Mouse (Mus musculus): Measurements from ENCODE around the gene Plekhj1.

DNA sequence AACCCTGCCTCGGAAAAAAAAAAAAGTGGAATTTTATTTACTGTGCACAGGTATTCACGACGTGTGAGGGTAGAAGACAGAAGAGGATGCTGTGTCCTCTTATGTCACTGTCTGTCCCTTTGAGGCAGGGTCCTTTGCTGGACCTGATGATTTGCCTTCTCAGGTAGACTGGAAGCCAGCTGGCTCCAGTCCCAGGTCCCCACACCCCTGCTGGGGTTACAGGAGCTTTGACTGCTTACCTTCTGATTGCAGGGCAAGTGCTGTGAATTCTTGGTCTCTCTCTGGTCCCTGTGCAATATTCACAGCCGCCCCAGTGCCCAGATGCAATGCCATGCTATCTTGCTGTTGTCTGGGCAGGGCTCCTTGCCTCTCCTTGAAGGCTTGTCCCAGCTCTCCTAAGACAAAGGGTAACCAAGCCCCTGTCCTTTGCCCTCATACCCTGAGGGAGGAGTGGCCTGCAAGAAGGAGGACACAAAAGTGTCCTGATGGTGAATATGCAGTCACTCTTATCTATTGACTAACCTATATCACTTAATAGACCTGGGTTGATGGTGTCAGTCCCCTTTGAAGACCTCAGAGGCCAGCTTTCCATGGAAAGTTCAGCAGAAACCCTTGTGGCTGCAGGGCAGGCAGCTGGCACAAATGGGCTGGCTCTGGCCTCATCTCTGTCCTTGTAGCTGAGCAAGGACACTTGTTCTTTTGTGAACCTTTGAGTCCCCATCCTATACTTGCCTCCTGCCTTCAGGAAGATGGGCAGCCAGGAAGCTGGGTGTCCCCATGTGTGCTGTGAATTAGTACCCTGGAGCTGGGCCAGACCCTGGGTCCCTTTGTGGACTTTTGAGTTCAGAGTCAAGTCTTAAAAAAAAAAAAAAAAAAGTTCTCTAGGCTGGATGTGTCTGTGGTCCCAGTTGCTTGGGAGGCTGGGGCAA, 37.6 kb downstream of the Plekhj1 start:
- TF ChIP-seq TAL1 (IDR thresholded peaks at IDR 0.05; ENCODE audit: low read length) = no peak
- TF ChIP-seq GATA1 (IDR thresholded peaks at IDR 0.05; ENCODE audit: low read length) = no peak

All from erythroblast, embryonic 14.5 days (primary cell).